Mouse (Mus musculus) T-helper 17 cell (primary cell): ENCODE data around the gene Ttc17.

ENCODE experiments used
- in situ Hi-C, 2 experiments: fragments of 300-600 bp; cut with MboI, MseI; formaldehyde crosslinking; loops; 1 replicate in 1 of 2; 2 replicates in 1 of 2; pipeline ENCODE4 v1.15.1; 2025; ENCODE audit warnings: high pct_unique_total_duplicates in 2 of 2

Gene Ttc17

DNA sequence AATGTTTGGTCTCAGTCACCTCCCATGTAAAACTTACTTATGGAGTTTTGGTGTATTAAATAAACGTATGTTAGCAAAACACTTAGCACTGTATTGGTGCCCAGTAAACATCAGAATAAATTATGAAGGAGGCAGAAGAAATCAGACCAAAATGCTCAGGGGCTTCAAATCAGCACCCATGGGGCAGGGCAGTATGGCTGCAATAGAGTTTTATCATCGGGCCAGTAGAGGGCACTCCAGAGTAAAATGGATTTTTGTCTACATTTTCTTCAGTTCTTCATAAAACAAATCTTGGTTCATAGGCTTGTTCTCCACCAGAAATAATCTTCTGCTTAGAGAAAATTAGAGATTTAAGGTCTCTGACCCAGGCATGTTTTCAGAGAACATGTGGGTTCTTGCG lies 152.4 kb downstream of the Ttc17 start:
- in situ Hi-C loops, result loop anchor here in 1 of 2 experiments (5.0 kb wide), 1 partner anchor 207 kb away; no protein-coding TSS in a partner anchor
